Mouse (Mus musculus) ES-Bruce4 (cell line): Measurements from ENCODE around the gene Morn3.

ENCODE experiments used
- EP300 ChIP-seq: IDR thresholded peaks from 2 replicates; pipeline ENCODE4 v1.6.1; 2011; ENCODE audit warnings: low read depth, low read length; ENCODE audit not compliant: insufficient read depth
- POLR2A ChIP-seq: IDR thresholded peaks from one replicate; pipeline ENCODE4 v1.8.1; 2011; ENCODE audit warnings: low read length; ENCODE audit not compliant: insufficient read depth

DNA sequence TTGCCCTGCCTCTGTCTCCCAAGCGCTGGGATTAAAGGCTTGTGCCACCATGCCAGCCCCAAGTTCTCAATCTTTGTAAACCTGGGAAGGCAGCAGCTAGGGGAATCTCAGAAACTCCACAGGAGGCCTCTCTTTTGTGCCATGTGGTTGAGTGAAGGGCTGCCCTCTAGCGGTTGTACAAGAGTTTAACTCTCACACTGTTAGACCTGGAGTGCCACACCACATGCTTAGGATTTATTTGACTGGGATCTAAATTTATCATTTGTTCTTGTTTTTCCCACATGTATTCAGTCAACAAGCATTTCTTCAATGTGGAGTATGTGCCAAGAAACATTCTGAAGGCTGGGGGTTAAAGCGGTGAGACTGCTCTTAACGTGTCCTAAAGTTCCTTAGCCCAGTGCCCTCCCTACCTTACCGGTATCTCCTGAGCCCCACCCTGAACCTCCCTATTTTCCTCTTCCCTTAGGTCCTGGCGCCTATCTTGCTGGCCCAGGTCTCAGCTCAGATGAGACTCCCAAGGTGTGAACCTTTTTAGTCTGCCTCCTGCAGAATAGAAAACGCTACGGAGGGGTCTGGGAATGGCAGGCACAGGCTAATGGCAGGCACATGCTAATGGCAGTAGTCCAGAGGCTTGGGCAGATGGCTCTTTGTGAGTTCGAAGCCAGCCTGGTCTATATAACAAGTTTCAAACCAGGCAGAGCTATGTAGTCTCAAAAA is 33.1 kb downstream of the Morn3 start:
- TF ChIP-seq EP300: no peak
- no peak for TF ChIP-seq POLR2A
